Mouse (Mus musculus) thymus, postnatal 25 days (tissue): Measurements from ENCODE around the gene Ptger4.

ENCODE experiments used
- DNase-seq: peaks from one replicate; pipeline ENCODE4 v3.0.0; 2022

The Ptger4 gene

DNA sequence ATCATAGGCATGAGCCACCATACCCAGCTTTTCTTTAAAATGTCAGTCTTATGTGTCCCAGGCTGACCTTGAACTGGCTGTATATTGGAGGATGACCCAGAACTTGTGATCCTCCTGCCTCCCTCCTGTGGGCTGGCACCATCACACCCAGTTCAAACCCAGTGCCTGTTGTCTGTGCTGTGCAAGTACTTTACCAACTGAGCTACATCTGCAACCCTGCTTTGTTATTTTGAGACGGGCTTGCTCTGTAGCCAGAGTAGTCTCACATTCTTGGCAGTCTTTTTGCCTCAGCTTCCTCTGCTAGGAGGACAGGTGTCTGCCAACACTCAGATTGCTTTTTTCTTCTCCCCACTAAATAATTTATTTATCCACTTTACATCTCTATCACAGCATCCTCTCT lies 86.6 kb downstream of the Ptger4 start:
- no peak for DNase-seq
